Mouse (Mus musculus) testis, adult 2 months (tissue): Measurements from ENCODE around the gene Dst.

Experiments
- CTCF ChIP-seq: fragments of 200-500 bp; IDR thresholded peaks from 2 replicates; pipeline ENCODE4 v1.5.1; 2012; ENCODE audit warnings: low read depth, mild to moderate bottlenecking, inconsistent platforms, low read length, moderate library complexity; ENCODE audit not compliant: control insufficient read depth, insufficient read depth, insufficient replicate concordance
- POLR2A ChIP-seq: fragments of 200-500 bp; IDR thresholded peaks from 2 replicates; pipeline ENCODE4 v1.6.1; 2012; ENCODE audit warnings: low read depth, mild to moderate bottlenecking, inconsistent platforms, low read length, moderate library complexity; ENCODE audit not compliant: control insufficient read depth

- TF ChIP-seq CTCF (no peak), POLR2A (no peak)
Measured at GRCm38 (mm10) chr1:34116444-34116843, 208.4 kb downstream of the Dst start.
